Mouse (Mus musculus) embryonic facial prominence, embryonic 15.5 days (tissue): ENCODE measurements around the gene Dspp. TPM values are rescaled to one million over a fixed set of nuclear protein-coding genes. Genes with fewer than 3 reads are reported as not detected.

Experiments used
- ATAC-seq: fragments of 200-750 bp; cut with Nextera tagmentation; 2 replicates; pipeline ENCODE4 v1.8.0; 2017; ENCODE audit warnings: low read depth, moderate TSS enrichment; ENCODE audit not compliant: insufficient number of reproducible peaks, low FRiP score, low TSS enrichment
- H3K27ac ChIP-seq: fragments of 300-500 bp; sonication (generic); replicated peaks from 2 replicates; pipeline ENCODE4 v1.5.1; 2015; ENCODE audit warnings: mild to moderate bottlenecking, inconsistent platforms
- H3K27me3 ChIP-seq: fragments of 300-500 bp; sonication (generic); 2 replicates; pipeline ENCODE4 v1.6.1; 2015; ENCODE audit warnings: inconsistent platforms
- H3K36me3 ChIP-seq: fragments of 300-500 bp; sonication (generic); 2 replicates; pipeline ENCODE4 v1.6.1; 2015; ENCODE audit warnings: mild to moderate bottlenecking, inconsistent platforms
- H3K4me1 ChIP-seq: fragments of 300-500 bp; sonication (generic); 2 replicates; pipeline ENCODE4 v1.6.1; 2015; ENCODE audit warnings: inconsistent platforms
- H3K4me2 ChIP-seq: fragments of 300-500 bp; sonication (generic); replicated peaks from 2 replicates; pipeline ENCODE4 v1.6.1; 2015; ENCODE audit warnings: mild to moderate bottlenecking, inconsistent platforms
- H3K4me3 ChIP-seq: fragments of 300-500 bp; sonication (generic); replicated peaks from 2 replicates; pipeline ENCODE4 v1.5.1; 2015; ENCODE audit warnings: mild to moderate bottlenecking, inconsistent platforms
- H3K9ac ChIP-seq: fragments of 300-500 bp; sonication (generic); 2 replicates; pipeline ENCODE4 v1.6.1; 2015; ENCODE audit warnings: inconsistent platforms
- H3K9me3 ChIP-seq: fragments of 300-500 bp; sonication (generic); replicated peaks from 2 replicates; pipeline ENCODE4 v1.6.1; 2016; ENCODE audit warnings: inconsistent platforms
- WGBS: fragments of 180-500 bp; shearing (Covaris S2); methylation state at CpG from one replicate; pipeline ENCODE4 v1.1.7; 2015; 5-methylcytosine and 5-hydroxymethylcytosine counted together
- polyA plus RNA-seq: library from polyadenylated mRNA; unstranded; fragments of >200 nt; fragmentation: Nextera tagmentation; extraction: Ambion mirVana; gene quantifications from 2 replicates; pipeline ENCODE4 v1.2.1, GENCODE M21; 2015

Gene Dspp
- polyA plus RNA-seq, 1 experiment from 2014 or later = not detected

GRCm38 (mm10) chr5:104149349-104149748 is 21.2 kb upstream of the Dspp start:
- Histone ChIP-seq H3K9ac (no peak overlapping the region), H3K4me1 (no peaks in the 10 kb centered on the region), H3K27ac (no peak overlapping the region), H3K36me3 (no peaks in the 10 kb centered on the region), H3K9me3 (no peaks in the 10 kb centered on the region), H3K4me3 (no peak overlapping the region), H3K4me2 (no peak overlapping the region), H3K27me3 (no peaks in the 10 kb centered on the region)
- ATAC-seq = no peak
- WGBS = 52% methylated on average over 7 of the region's 7 CpGs

GRCm38 (mm10) chr5:104150196-104150595 is 20.3 kb upstream of the Dspp start:
- H3K27ac ChIP-seq = no peak overlapping the region
- no peaks in the 10 kb centered on the region for H3K9me3 ChIP-seq
- H3K4me1 ChIP-seq = no peaks in the 10 kb centered on the region
- H3K9ac ChIP-seq = no peak overlapping the region
- H3K27me3 ChIP-seq = no peaks in the 10 kb centered on the region
- no peak overlapping the region for H3K4me3 ChIP-seq
- no peak for ATAC-seq
- H3K36me3 ChIP-seq = no peaks in the 10 kb centered on the region
- WGBS = 90% methylated on average over 6 of the region's 6 CpGs
- no peak overlapping the region for H3K4me2 ChIP-seq

- no peak overlapping the region for H3K4me2 ChIP-seq
- no peak overlapping the region for H3K9ac ChIP-seq
- 81% methylated on average over 7 of the region's 7 CpGs for WGBS
- no peak overlapping the region for H3K27ac ChIP-seq
- no peak overlapping the region for H3K4me3 ChIP-seq
- no peaks in the 10 kb centered on the region for H3K9me3 ChIP-seq
- H3K4me1 ChIP-seq = no peaks in the 10 kb centered on the region; the same call in 1 of the 2 replicates
- H3K27me3 ChIP-seq = no peaks in the 10 kb centered on the region
- H3K36me3 ChIP-seq = no peaks in the 10 kb centered on the region
- ATAC-seq = no peak
Observed at GRCm38 (mm10) chr5:104157701-104158100, 12.8 kb upstream of the Dspp start.

GRCm38 (mm10) chr5:104158332-104159052 is 12.0 kb upstream of the Dspp start:
- no peak overlapping the region for H3K27ac ChIP-seq
- H3K4me1 ChIP-seq = no peaks in the 10 kb centered on the region; the same call in 1 of the 2 replicates
- no peak overlapping the region for H3K4me3 ChIP-seq
- no peak overlapping the region for H3K9ac ChIP-seq
- WGBS = 70% methylated on average over 7 of the region's 7 CpGs
- no peaks in the 10 kb centered on the region for H3K36me3 ChIP-seq
- H3K9me3 ChIP-seq = no peaks in the 10 kb centered on the region
- no peak overlapping the region for H3K4me2 ChIP-seq
- ATAC-seq = no peak
- H3K27me3 ChIP-seq = no peaks in the 10 kb centered on the region

GRCm38 (mm10) chr5:104160581-104160980 is 9.9 kb upstream of the Dspp start:
- H3K27ac ChIP-seq = no peak overlapping the region
- no peaks in the 10 kb centered on the region for H3K9me3 ChIP-seq
- no peaks in the 10 kb centered on the region; the same call in 1 of the 2 replicates for H3K4me1 ChIP-seq
- no peak for ATAC-seq
- no peaks in the 10 kb centered on the region for H3K27me3 ChIP-seq
- WGBS = 52% methylated on average over 3 of the region's 3 CpGs
- H3K4me2 ChIP-seq = no peak overlapping the region
- H3K36me3 ChIP-seq = no peaks in the 10 kb centered on the region
- no peak overlapping the region for H3K9ac ChIP-seq
- no peak overlapping the region for H3K4me3 ChIP-seq

GRCm38 (mm10) chr5:104161390-104161789 is 9.1 kb upstream of the Dspp start:
- 67% methylated on average over 1 of the region's 1 CpGs for WGBS
- Histone ChIP-seq H3K9me3 (no peaks in the 10 kb centered on the region), H3K9ac (no peak overlapping the region), H3K27me3 (no peaks in the 10 kb centered on the region), H3K4me2 (no peak overlapping the region), H3K36me3 (no peaks in the 10 kb centered on the region), H3K27ac (no peak overlapping the region), H3K4me3 (no peak overlapping the region), H3K4me1 (no peaks in the 10 kb centered on the region; the same call in 1 of the 2 replicates)
- no peak for ATAC-seq

- Histone ChIP-seq H3K4me1 (no peaks in the 10 kb centered on the region; the same call in 1 of the 2 replicates), H3K4me2 (no peak overlapping the region), H3K27me3 (no peaks in the 10 kb centered on the region), H3K4me3 (no peak overlapping the region), H3K9ac (no peak overlapping the region), H3K27ac (no peak overlapping the region), H3K36me3 (no peaks in the 10 kb centered on the region), H3K9me3 (no peaks in the 10 kb centered on the region)
- no peak; the same call in 1 of the 2 replicates for ATAC-seq
- 31% methylated on average over 4 of the region's 4 CpGs for WGBS
Observed at GRCm38 (mm10) chr5:104163536-104163935, 7.0 kb upstream of the Dspp start.

- WGBS = 84% methylated on average over 6 of the region's 6 CpGs
- Histone ChIP-seq H3K36me3 (no peaks in the 10 kb centered on the region), H3K27me3 (no peaks in the 10 kb centered on the region), H3K9ac (no peak overlapping the region), H3K27ac (no peak overlapping the region), H3K4me2 (no peak overlapping the region), H3K9me3 (no peaks in the 10 kb centered on the region), H3K4me1 (no peaks in the 10 kb centered on the region), H3K4me3 (no peak overlapping the region)
- ATAC-seq = no peak
Observed at GRCm38 (mm10) chr5:104173094-104173493, 2.6 kb downstream of the Dspp start.

- Histone ChIP-seq H3K9me3 (no peaks in the 10 kb centered on the region), H3K36me3 (no peaks in the 10 kb centered on the region), H3K4me1 (no peaks in the 10 kb centered on the region), H3K27ac (no peak overlapping the region), H3K4me2 (no peak overlapping the region), H3K27me3 (no peaks in the 10 kb centered on the region), H3K4me3 (no peak overlapping the region), H3K9ac (no peak overlapping the region)
- no peak for ATAC-seq
- 76% methylated on average over 1 of the region's 1 CpGs for WGBS
Observed at GRCm38 (mm10) chr5:104183743-104184142, 13.2 kb downstream of the Dspp start.

- WGBS = 75% methylated on average over 3 of the region's 3 CpGs
- Histone ChIP-seq H3K9me3 (no peaks in the 10 kb centered on the region), H3K9ac (no peak overlapping the region), H3K4me3 (no peak overlapping the region), H3K4me1 (no peaks in the 10 kb centered on the region), H3K36me3 (no peaks in the 10 kb centered on the region), H3K27ac (no peak overlapping the region), H3K27me3 (no peaks in the 10 kb centered on the region), H3K4me2 (no peak overlapping the region)
- no peak for ATAC-seq
Observed at GRCm38 (mm10) chr5:104187281-104187680, 16.8 kb downstream of the Dspp start.

- 90% methylated on average over 1 of the region's 1 CpGs for WGBS
- Histone ChIP-seq H3K4me1 (no peaks in the 10 kb centered on the region), H3K9me3 (no peaks in the 10 kb centered on the region), H3K4me3 (no peak overlapping the region), H3K9ac (no peak overlapping the region), H3K36me3 (no peaks in the 10 kb centered on the region), H3K4me2 (no peak overlapping the region), H3K27ac (no peak overlapping the region), H3K27me3 (no peaks in the 10 kb centered on the region)
- no peak for ATAC-seq
Observed at GRCm38 (mm10) chr5:104195086-104195485, 24.6 kb downstream of the Dspp start.
